Mouse (Mus musculus): ENCODE results near the gene Slc25a43.
"Not testable (repeated sequence)": the region's sequence is repeated elsewhere in the genome, so short reads cannot be mapped to it uniquely, and the experiment has no call there.

The Slc25a43 gene

DNA sequence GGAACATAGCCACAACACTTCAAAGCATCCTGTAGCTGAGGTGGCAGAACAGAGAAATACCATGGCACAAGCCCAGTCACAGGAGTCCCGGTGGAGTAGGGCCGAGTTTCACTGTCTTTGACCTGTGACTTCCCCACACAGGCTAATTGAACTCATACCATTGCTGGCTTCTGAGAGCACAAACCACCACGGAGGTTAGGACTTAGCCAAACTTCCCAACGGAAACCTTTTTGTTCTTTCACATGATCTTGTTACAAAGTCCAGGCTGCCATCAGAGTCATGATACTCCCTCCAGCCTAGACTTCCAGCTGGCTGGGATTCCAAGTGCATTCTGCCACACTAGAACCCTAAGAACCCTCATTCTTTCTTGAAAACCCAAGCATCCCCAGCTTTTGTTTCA, 34.2 kb downstream of the Slc25a43 start:
- DNase-seq (ENCODE audit: low read depth in 2 of 2, low spot score in 2 of 2) = no peak

- no peak for DNase-seq (ENCODE audit: low read depth in 2 of 2, low spot score in 2 of 2)
These were observed 45.9 kb downstream of the Slc25a43 start for GRCm38 (mm10) chrX:36789360-36789759.

GRCm38 (mm10) chrX:36794571-36794970, 51.1 kb downstream of the Slc25a43 start:
- DNase-seq (ENCODE audit: low read depth in 2 of 2, low spot score in 2 of 2) = no peak

DNA sequence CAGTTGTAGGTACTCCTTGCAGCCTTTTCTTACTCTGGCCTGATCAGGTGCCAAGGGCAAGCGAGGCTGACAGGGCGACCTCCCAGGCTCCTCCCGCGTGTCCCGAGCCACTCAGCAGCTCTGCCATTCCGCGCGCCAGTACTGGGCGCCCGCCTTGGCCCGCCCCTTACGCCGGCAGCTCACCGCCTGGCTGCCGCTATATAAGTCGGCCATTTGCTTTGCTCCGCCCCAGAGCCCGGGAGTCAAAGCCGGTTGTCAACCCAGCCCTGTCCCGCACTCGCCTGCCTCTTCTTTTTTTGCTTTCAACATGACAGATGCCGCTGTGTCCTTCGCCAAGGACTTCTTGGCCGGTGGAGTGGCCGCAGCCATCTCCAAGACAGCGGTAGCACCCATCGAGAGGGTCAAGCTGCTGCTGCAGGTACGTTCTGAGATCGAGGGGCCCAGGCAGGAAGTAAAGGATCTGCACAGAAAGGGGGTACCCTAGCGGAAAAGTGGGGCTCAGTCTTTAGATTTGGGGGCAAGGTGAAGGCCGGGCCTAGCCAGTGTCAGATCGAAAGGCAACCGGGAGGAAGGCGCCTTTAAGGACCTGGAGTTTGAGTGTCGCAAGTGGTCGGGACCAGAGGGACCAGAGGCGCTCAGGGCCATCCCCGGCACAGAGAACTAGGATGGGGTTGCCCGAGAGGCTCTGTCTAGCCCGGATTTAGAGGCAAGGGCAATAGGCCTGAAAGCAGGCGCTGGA, 52.1 kb downstream of the Slc25a43 start, which contains the start of gene Slc25a5:
Slc25a5 (plus strand) TSS at position 228 of the 739 bp plus-strand sequence.
- peak; percentile 78 to 82 for DNase-seq (ENCODE audit: low read depth in 2 of 2, low spot score in 2 of 2)

DNA sequence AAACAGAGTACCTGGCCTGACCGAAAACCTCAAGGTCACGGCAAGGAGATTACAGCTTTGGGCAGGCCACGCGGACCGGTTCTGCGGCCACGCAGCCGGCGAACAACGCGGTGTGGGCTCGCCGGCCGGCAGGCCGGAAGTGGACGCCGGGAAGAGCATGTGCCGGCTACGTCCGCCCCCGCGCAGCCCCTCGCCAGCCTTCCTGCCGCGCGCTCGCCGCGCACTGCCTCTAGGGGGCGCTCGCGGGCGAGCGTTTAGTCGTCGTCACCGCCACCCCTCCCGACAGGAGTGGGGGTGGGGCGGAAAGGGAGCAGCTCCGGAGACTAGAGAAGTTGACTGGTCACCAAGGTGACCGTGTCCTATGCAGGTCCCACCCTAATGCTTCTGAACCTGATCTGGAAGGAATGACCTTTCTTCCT, 52.7 kb downstream of the Slc25a43 start:
- peak; percentile 67 to 68 for DNase-seq (ENCODE audit: low read depth in 2 of 2, low spot score in 2 of 2)

DNA sequence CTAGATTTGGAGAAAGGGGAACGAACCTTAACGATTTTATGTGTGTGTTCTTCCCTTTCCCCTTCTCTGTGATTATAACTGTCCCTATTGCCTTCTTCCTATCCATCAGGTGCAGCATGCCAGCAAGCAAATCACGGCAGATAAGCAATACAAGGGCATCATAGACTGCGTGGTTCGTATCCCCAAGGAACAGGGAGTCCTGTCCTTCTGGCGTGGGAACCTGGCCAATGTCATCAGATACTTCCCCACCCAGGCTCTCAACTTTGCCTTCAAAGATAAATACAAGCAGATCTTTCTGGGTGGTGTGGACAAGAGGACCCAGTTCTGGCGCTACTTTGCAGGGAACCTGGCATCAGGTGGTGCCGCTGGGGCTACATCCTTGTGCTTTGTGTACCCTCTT, 53.3 kb downstream of the Slc25a43 start:
- DNase-seq (ENCODE audit: low read depth in 2 of 2, low spot score in 2 of 2) = not testable (repeated sequence)

GRCm38 (mm10) chrX:36799131-36799879, 55.8 kb downstream of the Slc25a43 start:
- no peak for DNase-seq (ENCODE audit: low read depth in 2 of 2, low spot score in 2 of 2)

GRCm38 (mm10) chrX:36803189-36803588, 59.7 kb downstream of the Slc25a43 start:
- no peak for DNase-seq (ENCODE audit: low read depth in 2 of 2, low spot score in 2 of 2)

GRCm38 (mm10) chrX:36804196-36804595, 60.7 kb downstream of the Slc25a43 start:
- DNase-seq (ENCODE audit: low read depth in 2 of 2, low spot score in 2 of 2) = no peak

DNA sequence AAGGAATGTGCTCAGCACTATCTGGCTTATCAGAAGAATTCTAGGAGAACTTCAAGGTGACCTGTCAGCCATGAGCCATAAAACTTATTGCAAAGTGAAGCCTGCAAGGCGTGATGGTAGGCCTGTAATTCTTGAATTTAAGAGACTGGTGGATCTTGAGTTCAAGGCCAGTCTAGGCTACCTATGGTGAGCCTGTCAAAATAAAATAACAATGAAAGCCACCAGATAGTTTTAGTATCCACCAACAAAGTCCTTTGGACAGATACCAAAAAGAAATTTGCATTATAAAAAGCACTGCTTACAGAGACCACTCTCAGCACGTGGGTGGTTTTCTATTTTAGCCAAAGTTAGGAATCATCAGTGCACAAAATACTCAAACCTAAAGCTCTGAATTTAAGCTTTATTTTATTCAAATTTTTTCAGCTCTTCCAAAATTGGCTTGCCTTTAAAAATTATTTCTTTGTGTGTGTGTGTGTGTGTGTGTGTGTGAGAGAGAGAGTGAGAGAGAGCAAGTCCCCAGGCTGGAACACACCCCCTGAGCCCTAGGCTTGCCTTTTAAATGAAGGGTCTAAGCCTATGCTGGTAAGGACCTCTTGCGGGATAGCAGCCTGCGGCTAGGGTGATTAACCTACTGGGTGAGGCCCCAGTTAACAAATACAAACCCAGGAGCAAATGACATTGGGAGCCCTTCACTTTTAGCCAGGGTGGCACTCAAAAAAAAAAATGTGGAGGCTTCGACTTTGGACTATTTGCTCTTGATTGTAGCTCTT, 62.2 kb downstream of the Slc25a43 start:
- no peak for DNase-seq (ENCODE audit: low read depth in 2 of 2, low spot score in 2 of 2)

DNA sequence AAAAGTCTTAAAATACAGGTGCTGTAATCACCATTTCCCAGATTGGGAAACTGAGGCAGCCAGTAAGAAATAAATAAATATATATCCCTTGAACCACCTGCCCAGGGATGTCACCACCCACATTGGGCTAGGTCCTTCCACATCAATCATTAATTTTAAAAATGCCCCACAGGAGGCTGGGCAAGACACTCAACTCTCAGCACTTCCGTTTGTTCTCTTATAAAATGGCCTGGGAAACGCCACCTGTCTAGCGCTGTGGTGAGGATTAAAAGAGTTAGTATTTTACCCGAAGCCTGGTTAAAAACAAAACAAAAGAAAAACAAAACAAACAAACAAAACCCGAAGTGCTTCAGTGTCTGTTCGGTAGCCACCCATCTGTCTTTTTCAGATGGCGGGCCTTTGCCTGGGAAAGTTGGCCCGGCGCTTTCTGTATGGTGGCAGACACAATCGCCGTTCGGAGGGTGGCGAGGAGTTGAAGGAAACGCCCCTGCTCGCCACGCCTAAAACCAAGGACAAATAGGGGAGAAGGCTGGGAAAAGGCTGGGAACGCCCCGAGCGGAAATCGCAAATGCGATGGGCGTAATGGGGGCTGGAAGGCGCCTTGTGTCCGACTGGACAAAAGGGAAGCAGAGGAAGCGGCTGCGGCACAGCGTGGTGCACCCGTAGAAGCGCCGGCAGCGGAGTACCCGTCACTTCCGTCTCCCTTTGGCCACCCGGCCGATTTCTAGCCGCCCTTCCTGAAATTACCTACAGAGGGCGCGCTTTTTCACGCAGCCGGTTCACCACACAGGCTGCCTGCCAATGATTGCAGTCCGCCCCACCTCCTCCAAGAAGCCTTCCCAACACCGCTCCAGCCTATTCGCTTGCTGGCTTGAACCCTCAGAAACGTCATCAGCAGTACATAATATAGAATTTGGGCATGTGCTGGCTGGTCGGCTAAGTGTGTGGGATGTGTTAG, 64.2 kb downstream of the Slc25a43 start:
- DNase-seq (ENCODE audit: low read depth in 2 of 2, low spot score in 2 of 2) = peak; percentile 74 to 83

- no peak for DNase-seq (ENCODE audit: low read depth in 2 of 2, low spot score in 2 of 2)
These were observed 64.8 kb downstream of the Slc25a43 start for GRCm38 (mm10) chrX:36808318-36808683.

DNA sequence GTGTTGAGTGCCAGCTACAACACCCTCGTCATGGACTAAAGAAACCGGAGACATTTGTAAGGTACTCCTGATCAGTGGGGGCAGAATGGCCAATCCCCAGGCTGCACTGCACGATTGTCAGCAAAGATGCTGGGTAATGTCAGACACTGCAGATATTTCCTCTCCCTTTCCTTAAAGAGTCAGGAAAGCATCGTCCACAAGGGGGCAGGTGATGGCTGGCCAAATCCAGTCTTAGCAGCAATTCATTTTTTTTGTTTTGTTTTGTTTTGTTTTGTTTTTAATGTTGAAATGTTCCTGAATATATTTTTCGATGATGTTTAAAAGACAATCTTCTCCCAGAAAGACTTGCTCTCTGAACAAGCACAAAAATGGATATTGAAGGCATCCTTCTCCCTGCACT, 67.9 kb downstream of the Slc25a43 start:
- DNase-seq (ENCODE audit: low read depth in 2 of 2, low spot score in 2 of 2) = peak in 1 of 2 experiments; percentile 20

- DNase-seq (ENCODE audit: low read depth in 2 of 2, low spot score in 2 of 2) = no peak
These were observed 70.8 kb downstream of the Slc25a43 start for GRCm38 (mm10) chrX:36814161-36814836.

DNA sequence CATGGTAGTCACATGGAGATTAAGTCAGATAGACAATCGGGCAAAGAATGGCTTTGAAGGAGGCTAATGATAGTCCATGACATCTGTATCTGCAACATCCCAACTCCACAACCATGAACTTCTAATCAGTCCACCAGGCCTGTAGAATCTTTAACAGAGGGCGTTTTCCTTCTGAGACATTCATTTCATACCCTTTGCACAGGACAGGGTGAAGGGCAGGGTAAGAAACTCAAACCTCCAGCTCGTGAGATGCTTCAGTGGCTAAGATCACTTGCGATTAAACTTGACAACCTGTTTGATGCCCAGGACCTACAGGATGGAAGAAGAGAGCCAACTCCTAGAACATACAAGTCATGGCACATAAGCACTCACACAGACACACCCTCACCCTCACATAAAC, 71.6 kb downstream of the Slc25a43 start:
- DNase-seq (ENCODE audit: low read depth in 2 of 2, low spot score in 2 of 2) = no peak

- DNase-seq (ENCODE audit: low read depth in 2 of 2, low spot score in 2 of 2) = no peak
These were observed 72.0 kb downstream of the Slc25a43 start for GRCm38 (mm10) chrX:36815439-36815838.

- DNase-seq (ENCODE audit: low read depth in 2 of 2, low spot score in 2 of 2) = no peak
These were observed 73.0 kb downstream of the Slc25a43 start for GRCm38 (mm10) chrX:36816368-36816899.

- DNase-seq (ENCODE audit: low read depth in 2 of 2, low spot score in 2 of 2) = no peak
These were observed 73.5 kb downstream of the Slc25a43 start for GRCm38 (mm10) chrX:36816953-36817441.

- no peak for DNase-seq (ENCODE audit: low read depth in 2 of 2, low spot score in 2 of 2)
These were observed 76.1 kb downstream of the Slc25a43 start for GRCm38 (mm10) chrX:36819575-36819974.
